Comparison of ENCODE assay signal across 8 mouse cellular contexts in the genomic region with DNA sequence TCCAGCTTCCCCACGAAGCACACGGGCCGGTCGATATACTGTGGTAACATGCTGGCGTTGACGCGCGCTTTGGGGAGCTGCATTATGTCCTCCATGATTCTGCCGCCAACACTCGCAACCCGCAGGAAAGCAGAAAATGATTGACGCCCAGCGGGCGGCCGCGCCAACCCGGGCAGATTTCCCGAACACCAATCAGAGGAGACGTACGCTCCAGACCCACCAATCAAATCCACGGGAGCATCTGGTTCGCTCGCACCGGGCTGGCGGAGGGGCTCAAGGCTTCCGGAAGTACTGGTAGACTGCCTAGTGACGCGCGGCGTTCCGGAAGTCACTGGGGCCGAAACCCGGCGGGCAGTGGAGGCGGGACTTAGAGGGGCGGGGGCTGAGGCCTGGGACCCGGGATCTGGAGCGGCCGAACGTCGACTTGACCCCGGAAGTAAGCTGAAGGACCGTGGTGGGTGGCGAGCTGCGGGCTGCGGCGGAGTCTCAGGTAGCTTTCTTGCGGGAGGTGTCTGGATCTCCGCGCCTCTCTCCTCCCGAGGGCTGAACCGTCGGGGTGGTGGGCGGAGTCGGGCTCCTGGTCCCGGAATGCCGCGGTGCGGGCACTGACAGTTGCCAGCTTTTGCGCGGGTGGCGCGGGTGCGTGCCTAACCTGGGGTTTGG. TPM values are rescaled to one million over a fixed set of nuclear protein-coding genes. Genes with fewer than 3 reads are reported as not detected.
A peak's percentile ranks its signal among the peaks of the same experiment; 100 is the strongest.
DNase-seq lines count a peak whose midpoint lies in the region; ATAC-seq and TF ChIP-seq lines count a peak whose summit lies in the region.

A gene (minus strand): TSS at position 170 of the 663 bp plus-strand sequence.
A gene (plus strand): TSS at position 285 of the 663 bp plus-strand sequence.
A gene (plus strand): TSS at position 447 of the 663 bp plus-strand sequence.

- peak within 1 kb of the TSS; percentile 93 for H3K27ac ChIP-seq in gastrocnemius, adult 2 months
- peak within 1 kb of the TSS; percentile 91 for H3K27ac ChIP-seq in hindbrain, postnatal 0 days
- peak within 1 kb of the TSS; percentile 98 for H3K27ac ChIP-seq in left cerebral cortex, adult 2 months

- intact Hi-C loops in gastrocnemius, adult 2 months (cut with DNase I): loop anchor here (5.0 kb wide), 1 partner anchor 52 kb away; a partner anchor contains a TSS
- intact Hi-C loops in left cerebral cortex, adult 2 months (cut with DNase I): loop anchor here (1.0 to 5.0 kb wide), 2 partner anchors 50 to 248 kb away; a partner anchor contains a TSS

- peak within 1 kb of the TSS; percentile 88 for H3K4me3 ChIP-seq in gastrocnemius, adult 2 months
- peak within 1 kb of the TSS; percentile 87 for H3K4me3 ChIP-seq in hindbrain, postnatal 0 days (ENCODE audit: low read length)
- peak within 1 kb of the TSS; percentile 77 for H3K4me3 ChIP-seq in left cerebral cortex, adult 2 months

- no peak for TF ChIP-seq CTCF in gastrocnemius, adult 2 months (IDR thresholded peaks at IDR 0.05)
- TF ChIP-seq CTCF in hindbrain, postnatal 0 days (IDR thresholded peaks at IDR 0.05; ENCODE audit: low read depth): no peak
- TF ChIP-seq CTCF in left cerebral cortex, adult 2 months (IDR thresholded peaks at IDR 0.05): no peak

- peak within 1 kb of the TSS; percentile 78 for H3K9ac ChIP-seq in hindbrain, postnatal 0 days (replicated peaks; ENCODE audit: low read length)

- H3K4me1 ChIP-seq in hindbrain, postnatal 0 days (ENCODE audit: insufficient read depth, low read length): peaks cover 6% of the 10 kb centered on the region

- H3K27me3 ChIP-seq in hindbrain, postnatal 0 days (ENCODE audit: insufficient read depth, low read length): no peaks in the 10 kb centered on the region

- peak within 1 kb of the TSS; percentile 88 for H3K4me2 ChIP-seq in hindbrain, postnatal 0 days (ENCODE audit: low read depth, low read length)

- no peaks in the 10 kb centered on the region for H3K9me3 ChIP-seq in hindbrain, postnatal 0 days (ENCODE audit: low read length)

- peak; percentile 98 for ATAC-seq in common myeloid progenitor, adult 5-6 weeks (replicated peaks; ENCODE audit: low read depth, poor library complexity, severe bottlenecking)
- peak; percentile 100 for ATAC-seq in hindbrain, postnatal 0 days
- ATAC-seq in megakaryocyte, adult 5-6 weeks (ENCODE audit: poor library complexity, severe bottlenecking): peak; percentile 95

- peak; percentile 99 for DNase-seq in ZHBTc4 (ENCODE audit: low read depth, low spot score)
- DNase-seq in gastrocnemius, adult 2 months: peak; percentile 99
- DNase-seq in hindbrain, postnatal 0 days (ENCODE audit: low spot score): peak; percentile 99
- DNase-seq in left cerebral cortex, adult 2 months (ENCODE audit: extremely low spot score in 1 of 2, low spot score in 2 of 2): peak; percentile 96 to 98
- peak; percentile 98 to 99 for DNase-seq in right cerebral cortex, adult 2 months (ENCODE audit: low spot score in 2 of 2)
- peak; percentile 98 for DNase-seq in urinary bladder, postnatal 14 days (ENCODE audit: low spot score)

- under 1% methylated on average over 64 of the region's 64 CpGs for WGBS in hindbrain, postnatal 0 days

- H3K36me3 ChIP-seq in hindbrain, postnatal 0 days (ENCODE audit: insufficient read depth, low read length): no peaks in the 10 kb centered on the region

RNA-seq across cellular contexts. Expression of the first gene that starts in this region (rescaled TPM):
- total RNA-seq in common myeloid progenitor, adult 5-6 weeks (2017): 113 and 129 TPM in 2 replicates
- total RNA-seq in gastrocnemius, adult 2 months (2021): 10 to 100 TPM in 1 of 2 experiments, 1 to 10 TPM in 1; 5.5 to 13.4 TPM
- 10.1 and 23.8 TPM in 2 replicates for total RNA-seq in hindbrain, postnatal 0 days (2014; rRNA removed)
- 38.6 and 48.9 TPM in 2 replicates for polyA plus RNA-seq in hindbrain, postnatal 0 days (2015; fragmentation: Nextera tagmentation; extraction: Ambion mirVana)
- total RNA-seq in left cerebral cortex, adult 2 months (2021): 10 to 100 TPM in 1 of 2 experiments, 1 to 10 TPM in 1; 8.8 to 16.1 TPM
- total RNA-seq in megakaryocyte, adult 5-6 weeks (2015): 91.2 and 100 TPM in 2 replicates
- 64.0 and 76.1 TPM in 2 replicates for total RNA-seq in megakaryocyte, adult 5-6 weeks (2017)

RNA-seq across cellular contexts. Expression of the second gene that starts in this region (rescaled TPM):
- total RNA-seq in common myeloid progenitor, adult 5-6 weeks (2017): 11.9 and 21.4 TPM in 2 replicates
- total RNA-seq in gastrocnemius, adult 2 months (2021): 10 to 100 TPM; 11.2 to 14.8 TPM
- total RNA-seq in hindbrain, postnatal 0 days (2014; rRNA removed): 16.9 and 24.2 TPM in 2 replicates
- polyA plus RNA-seq in hindbrain, postnatal 0 days (2015; fragmentation: Nextera tagmentation; extraction: Ambion mirVana): 56.6 and 57.8 TPM in 2 replicates
- total RNA-seq in left cerebral cortex, adult 2 months (2021): 10 to 100 TPM; 43.1 to 48.7 TPM
- 27.2 and 28.5 TPM in 2 replicates for total RNA-seq in megakaryocyte, adult 5-6 weeks (2015)
- 13.6 and 14.1 TPM in 2 replicates for total RNA-seq in megakaryocyte, adult 5-6 weeks (2017)

RNA-seq across cellular contexts. Expression of the third gene that starts in this region (rescaled TPM):
- 1.6 and 2.8 TPM in 2 replicates for total RNA-seq in common myeloid progenitor, adult 5-6 weeks (2017)
- total RNA-seq in gastrocnemius, adult 2 months (2021): under 1 TPM in 1 of 2 experiments, not detected in 1; 0.67 TPM
- total RNA-seq in hindbrain, postnatal 0 days (2014; rRNA removed): 1.8 and 6.6 TPM in 2 replicates
- polyA plus RNA-seq in hindbrain, postnatal 0 days (2015; fragmentation: Nextera tagmentation; extraction: Ambion mirVana): 4.7 and 4.9 TPM in 2 replicates
- 1 to 10 TPM; 5.2 to 8.1 TPM for total RNA-seq in left cerebral cortex, adult 2 months (2021)
- total RNA-seq in megakaryocyte, adult 5-6 weeks (2015): 3.2 and 5.0 TPM in 2 replicates
- total RNA-seq in megakaryocyte, adult 5-6 weeks (2017): 8.0 and 9.8 TPM in 2 replicates

Comparison
In these comparisons a context has a peak if more than half of its experiments do, and no peak if none do; other contexts are left out.
1. Peak in every context shown above with its lines: DNase-seq, ATAC-seq, H3K4me3 ChIP-seq and H3K27ac ChIP-seq.